8 mouse cellular contexts compared by ENCODE assay signal in the genomic region with DNA sequence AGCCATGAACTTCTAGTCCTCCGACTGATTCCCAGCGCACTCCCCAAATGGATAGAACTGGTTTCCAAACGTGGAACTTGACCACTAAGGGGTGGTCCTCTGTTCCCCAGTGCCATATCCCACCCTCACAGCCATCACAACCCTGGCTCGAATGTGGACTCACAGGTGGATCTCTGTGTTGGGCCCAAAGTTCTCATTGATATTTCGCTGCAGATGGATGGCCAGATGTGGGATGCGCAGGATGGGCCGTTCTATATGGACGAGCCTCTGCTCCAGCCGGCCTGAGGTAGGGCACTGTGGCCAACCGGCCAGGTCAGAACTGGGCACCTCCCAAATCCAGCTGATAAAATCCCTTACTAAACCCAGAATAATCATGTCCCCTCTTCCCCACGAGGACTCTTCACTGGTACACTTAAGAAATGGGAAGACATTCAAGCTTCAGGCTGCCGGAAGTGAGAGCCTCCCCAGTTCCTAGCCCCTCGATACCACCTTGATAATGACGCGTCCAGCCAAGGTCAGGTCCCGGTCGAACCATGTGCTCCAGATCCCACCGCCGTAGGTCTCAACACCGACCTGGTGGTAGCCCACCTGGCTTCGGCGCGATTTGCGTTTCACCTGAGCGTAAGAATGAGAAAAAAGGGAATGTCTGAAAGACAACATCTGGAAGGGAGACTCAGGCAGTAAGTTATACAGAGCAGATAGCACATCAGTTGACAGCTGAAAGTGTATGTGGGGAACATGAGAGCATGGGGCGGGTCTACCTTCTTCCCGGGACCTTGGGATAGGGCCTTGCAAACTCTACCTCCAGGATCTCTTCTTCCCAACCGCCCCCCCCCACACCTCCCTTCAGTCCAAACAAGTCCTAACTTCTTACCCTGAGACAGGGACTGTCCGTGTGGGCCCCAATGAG. TPM values are rescaled to one million over a fixed set of nuclear protein-coding genes. Genes with fewer than 3 reads are reported as not detected.
DNase-seq lines count a peak whose midpoint lies in the region; ATAC-seq lines count a peak whose summit lies in the region.

No protein-coding gene starts in this region.

- H3K27me3 ChIP-seq in lung, embryonic 16.5 days (ENCODE audit: control insufficient read depth, insufficient read depth, low read depth, low read length), result no peaks in the 10 kb centered on the region
- no peaks in the 10 kb centered on the region for H3K27me3 ChIP-seq in embryonic facial prominence, embryonic 12.5 days
- no peaks in the 10 kb centered on the region for H3K27me3 ChIP-seq in intestine, embryonic 16.5 days (replicated peaks; ENCODE audit: control insufficient read depth, insufficient read depth, low read length)

- no peak for DNase-seq in lung, postnatal 25 days (ENCODE audit: low spot score)
- DNase-seq in naive thymus-derived CD4-positive, alpha-beta T cell, adult 2 months (ENCODE audit: low read depth), result peak; percentile 24
- no peak for DNase-seq in layer of hippocampus, postnatal 10 days (ENCODE audit: low spot score in 2 of 2)
- no peak for DNase-seq in right cerebral cortex, adult 2 months (ENCODE audit: low spot score in 2 of 2)

- H3K36me3 ChIP-seq in lung, embryonic 16.5 days (ENCODE audit: control insufficient read depth, insufficient read depth, low read length), result peaks cover 26% of the 10 kb centered on the region
- peaks cover 46% of the 10 kb centered on the region for H3K36me3 ChIP-seq in embryonic facial prominence, embryonic 12.5 days
- 0 out of 2 replicates have a peak, but pooled peaks cover 3% of the 10 kb centered on the region for H3K36me3 ChIP-seq in intestine, embryonic 16.5 days (ENCODE audit: control insufficient read depth, insufficient read depth, low read length)

- ATAC-seq in lung, embryonic 16.5 days (ENCODE audit: low read depth), result no peak
- ATAC-seq in embryonic facial prominence, embryonic 12.5 days (ENCODE audit: insufficient number of reproducible peaks, insufficient read depth, low FRiP score, low TSS enrichment), result no peak
- no peak for ATAC-seq in intestine, embryonic 16.5 days
- ATAC-seq in erythroid progenitor cell, adult 5-6 weeks (replicated peaks; ENCODE audit: low FRiP score, poor library complexity, severe bottlenecking), result no peak

- no peaks in the 10 kb centered on the region for H3K9me3 ChIP-seq in lung, embryonic 16.5 days (ENCODE audit: control insufficient read depth, low read length)
- no peaks in the 10 kb centered on the region for H3K9me3 ChIP-seq in embryonic facial prominence, embryonic 12.5 days
- H3K9me3 ChIP-seq in intestine, embryonic 16.5 days (ENCODE audit: control insufficient read depth, low read length), result no peaks in the 10 kb centered on the region

- WGBS in lung, embryonic 16.5 days, result 80% methylated on average over 29 of the region's 29 CpGs
- WGBS in embryonic facial prominence, embryonic 12.5 days, result 84% methylated on average over 29 of the region's 29 CpGs
- 83% methylated on average over 28 of the region's 29 CpGs for WGBS in intestine, embryonic 16.5 days

- H3K4me2 ChIP-seq in lung, embryonic 16.5 days (ENCODE audit: low read depth, low read length), result peak overlapping the region; percentile 92
- peak overlapping the region; percentile 54 for H3K4me2 ChIP-seq in embryonic facial prominence, embryonic 12.5 days (replicated peaks)
- H3K4me2 ChIP-seq in intestine, embryonic 16.5 days (ENCODE audit: low read depth, low read length), result peak overlapping the region; percentile 85

- H3K4me3 ChIP-seq in lung, embryonic 16.5 days (ENCODE audit: low read length), result peak overlapping the region; percentile 86
- peak overlapping the region; percentile 61 for H3K4me3 ChIP-seq in embryonic facial prominence, embryonic 12.5 days
- H3K4me3 ChIP-seq in intestine, embryonic 16.5 days (ENCODE audit: low read length), result peak overlapping the region; percentile 79

- no peak overlapping the region for H3K27ac ChIP-seq in lung, embryonic 16.5 days (ENCODE audit: low read length)
- H3K27ac ChIP-seq in embryonic facial prominence, embryonic 12.5 days, result no peak overlapping the region
- peak overlapping the region; percentile 97; the same call in 1 of the 2 replicates for H3K27ac ChIP-seq in intestine, embryonic 16.5 days (ENCODE audit: low read length)

- H3K4me1 ChIP-seq in lung, embryonic 16.5 days (replicated peaks; ENCODE audit: control insufficient read depth, insufficient read depth, low read length), result peaks cover 12% of the 10 kb centered on the region; the same call in 1 of the 2 replicates
- H3K4me1 ChIP-seq in embryonic facial prominence, embryonic 12.5 days, result peaks cover 8% of the 10 kb centered on the region
- peaks cover 11% of the 10 kb centered on the region for H3K4me1 ChIP-seq in intestine, embryonic 16.5 days (ENCODE audit: control insufficient read depth, insufficient read depth, low read length)

- H3K9ac ChIP-seq in lung, embryonic 16.5 days (ENCODE audit: low read length), result peak overlapping the region; percentile 85
- peak overlapping the region; percentile 63 for H3K9ac ChIP-seq in embryonic facial prominence, embryonic 12.5 days
- peak overlapping the region; percentile 87 for H3K9ac ChIP-seq in intestine, embryonic 16.5 days (ENCODE audit: low read depth, low read length)

RNA-seq across cellular contexts. Expression of a gene that starts 2.1 kb away (rescaled TPM):
- 118 and 122 TPM in 2 replicates for polyA plus RNA-seq in lung, embryonic 16.5 days (2015; fragmentation: Nextera tagmentation; extraction: Ambion mirVana)
- polyA plus RNA-seq in embryonic facial prominence, embryonic 12.5 days (2016; fragmentation: Nextera tagmentation; extraction: Ambion mirVana), result 136 and 143 TPM in 2 replicates
- 159 and 160 TPM in 2 replicates for polyA plus RNA-seq in intestine, embryonic 16.5 days (2015; fragmentation: Nextera tagmentation; extraction: Ambion mirVana)
- total RNA-seq in erythroid progenitor cell, adult 5-6 weeks (2015; ENCODE audit: low replicate concordance), result 7.5 and 7.6 TPM in 2 replicates
- total RNA-seq in erythroid progenitor cell, adult 5-6 weeks (2017; ENCODE audit: low replicate concordance), result 1.7 and 6.5 TPM in 2 replicates
- 10 to 100 TPM; 59.7 to 66.2 TPM for total RNA-seq in layer of hippocampus, postnatal 10 days (2021)

RNA-seq across cellular contexts. Expression of a gene that starts 37.5 kb away (rescaled TPM):
- 1.6 and 2.1 TPM in 2 replicates for polyA plus RNA-seq in lung, embryonic 16.5 days (2015; fragmentation: Nextera tagmentation; extraction: Ambion mirVana)
- 1.8 and 5.4 TPM in 2 replicates for polyA plus RNA-seq in embryonic facial prominence, embryonic 12.5 days (2016; fragmentation: Nextera tagmentation; extraction: Ambion mirVana)
- 9.2 and 9.9 TPM in 2 replicates for polyA plus RNA-seq in intestine, embryonic 16.5 days (2015; fragmentation: Nextera tagmentation; extraction: Ambion mirVana)
- total RNA-seq in erythroid progenitor cell, adult 5-6 weeks (2015; ENCODE audit: low replicate concordance), result not detected in 2 replicates
- not detected in 2 replicates for total RNA-seq in erythroid progenitor cell, adult 5-6 weeks (2017; ENCODE audit: low replicate concordance)
- total RNA-seq in layer of hippocampus, postnatal 10 days (2021), result 100 to 1,000 TPM; 108 to 111 TPM

RNA-seq across cellular contexts. Expression of a gene that starts 44.4 kb away (rescaled TPM):
- polyA plus RNA-seq in lung, embryonic 16.5 days (2015; fragmentation: Nextera tagmentation; extraction: Ambion mirVana), result 57.1 and 64.0 TPM in 2 replicates
- polyA plus RNA-seq in embryonic facial prominence, embryonic 12.5 days (2016; fragmentation: Nextera tagmentation; extraction: Ambion mirVana), result 15.9 and 20.1 TPM in 2 replicates
- 149 and 159 TPM in 2 replicates for polyA plus RNA-seq in intestine, embryonic 16.5 days (2015; fragmentation: Nextera tagmentation; extraction: Ambion mirVana)
- not detected in 2 replicates for total RNA-seq in erythroid progenitor cell, adult 5-6 weeks (2015; ENCODE audit: low replicate concordance)
- total RNA-seq in erythroid progenitor cell, adult 5-6 weeks (2017; ENCODE audit: low replicate concordance), result not detected in 2 replicates
- 1 to 10 TPM; 1.2 to 1.8 TPM for total RNA-seq in layer of hippocampus, postnatal 10 days (2021)

RNA-seq across cellular contexts. Expression of a gene that starts 51.4 kb away (rescaled TPM):
- 0.63 and 0.78 TPM in 2 replicates for polyA plus RNA-seq in lung, embryonic 16.5 days (2015; fragmentation: Nextera tagmentation; extraction: Ambion mirVana)
- 2.0 and 2.5 TPM in 2 replicates for polyA plus RNA-seq in embryonic facial prominence, embryonic 12.5 days (2016; fragmentation: Nextera tagmentation; extraction: Ambion mirVana)
- polyA plus RNA-seq in intestine, embryonic 16.5 days (2015; fragmentation: Nextera tagmentation; extraction: Ambion mirVana), result 2.9 and 3.0 TPM in 2 replicates
- total RNA-seq in erythroid progenitor cell, adult 5-6 weeks (2015; ENCODE audit: low replicate concordance), result not detected in 2 replicates
- total RNA-seq in erythroid progenitor cell, adult 5-6 weeks (2017; ENCODE audit: low replicate concordance), result not detected in 2 replicates
- total RNA-seq in layer of hippocampus, postnatal 10 days (2021), result 100 to 1,000 TPM; 238 to 251 TPM

RNA-seq across cellular contexts. Expression of a gene that starts 59.4 kb away (rescaled TPM):
- 38.5 and 38.9 TPM in 2 replicates for polyA plus RNA-seq in lung, embryonic 16.5 days (2015; fragmentation: Nextera tagmentation; extraction: Ambion mirVana)
- 26.1 and 26.7 TPM in 2 replicates for polyA plus RNA-seq in embryonic facial prominence, embryonic 12.5 days (2016; fragmentation: Nextera tagmentation; extraction: Ambion mirVana)
- 33.5 and 35.2 TPM in 2 replicates for polyA plus RNA-seq in intestine, embryonic 16.5 days (2015; fragmentation: Nextera tagmentation; extraction: Ambion mirVana)
- total RNA-seq in erythroid progenitor cell, adult 5-6 weeks (2015; ENCODE audit: low replicate concordance), result not detected in 2 replicates
- 0.13 TPM in 1 of 2 replicates, not detected in the other for total RNA-seq in erythroid progenitor cell, adult 5-6 weeks (2017; ENCODE audit: low replicate concordance)
- total RNA-seq in layer of hippocampus, postnatal 10 days (2021), result 100 to 1,000 TPM; 164 to 175 TPM
